Mouse (Mus musculus): ENCODE measurements around the gene Ubxn11.

Gene Ubxn11

DNA sequence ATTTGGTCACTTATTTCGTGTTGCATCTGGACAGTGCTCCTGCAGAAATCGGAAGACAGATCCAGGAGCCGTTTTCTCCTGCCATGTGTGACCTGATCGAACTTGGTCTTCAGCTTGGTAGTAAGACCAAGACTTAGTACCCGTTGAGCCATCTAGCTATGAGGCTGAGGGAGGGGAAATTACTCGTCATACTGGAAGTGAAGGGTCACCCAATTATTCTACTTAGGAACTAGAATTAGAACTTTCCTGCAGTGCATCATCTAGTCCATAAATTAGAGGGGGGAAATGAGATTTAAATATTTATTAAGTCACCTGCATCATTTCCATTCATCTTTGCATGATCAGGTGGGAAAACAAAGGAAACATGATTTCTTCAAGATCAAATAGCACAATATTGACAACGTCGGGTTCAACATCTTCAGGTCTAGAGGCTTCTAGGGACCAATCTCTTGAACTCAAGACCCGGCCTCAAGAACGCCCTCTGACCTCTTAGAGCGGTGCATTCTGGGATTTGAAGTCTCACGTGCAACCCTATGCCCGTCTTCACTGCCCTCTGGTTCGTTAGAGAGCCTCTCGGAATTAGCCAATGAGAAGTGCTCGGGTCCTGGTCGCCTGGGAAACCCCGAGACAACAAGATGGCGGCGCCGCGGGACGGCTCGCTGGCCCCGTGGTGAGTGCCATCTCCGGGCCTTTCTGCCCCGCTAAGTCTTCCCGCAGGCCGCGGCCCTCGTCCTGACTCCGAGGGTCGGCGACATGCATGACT is at the start of gene Ubxn11:
Ubxn11 (plus strand) TSS at position 592 of the 763 bp plus-strand sequence.
- in situ Hi-C loops (cut with MboI, MseI) = no loop called here

DNA sequence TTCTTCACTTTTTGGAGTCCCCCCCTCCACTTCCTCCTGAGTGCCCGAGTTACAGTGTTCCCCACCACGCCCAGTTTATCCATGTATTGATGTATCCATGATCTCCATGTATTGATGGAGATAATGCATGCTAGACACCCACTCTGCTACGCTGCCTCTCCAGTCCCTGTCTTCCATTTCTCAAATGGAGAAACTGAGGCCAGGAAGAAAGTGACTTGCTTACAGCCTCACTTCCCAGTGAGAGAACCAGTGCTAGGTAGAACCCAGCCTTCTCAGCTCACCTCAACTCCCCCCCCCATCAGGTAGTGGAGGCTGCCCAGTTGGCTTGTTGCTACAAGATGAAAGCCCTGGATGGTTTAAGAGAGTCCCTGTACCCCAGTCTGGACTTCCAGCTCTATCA is 48.8 kb upstream of the Ubxn11 start, which contains the start of gene Zfp683:
Zfp683 (plus strand) TSS at position 301 of the 400 bp plus-strand sequence.
- in situ Hi-C loops (cut with MboI, MseI) = no loop called here

DNA sequence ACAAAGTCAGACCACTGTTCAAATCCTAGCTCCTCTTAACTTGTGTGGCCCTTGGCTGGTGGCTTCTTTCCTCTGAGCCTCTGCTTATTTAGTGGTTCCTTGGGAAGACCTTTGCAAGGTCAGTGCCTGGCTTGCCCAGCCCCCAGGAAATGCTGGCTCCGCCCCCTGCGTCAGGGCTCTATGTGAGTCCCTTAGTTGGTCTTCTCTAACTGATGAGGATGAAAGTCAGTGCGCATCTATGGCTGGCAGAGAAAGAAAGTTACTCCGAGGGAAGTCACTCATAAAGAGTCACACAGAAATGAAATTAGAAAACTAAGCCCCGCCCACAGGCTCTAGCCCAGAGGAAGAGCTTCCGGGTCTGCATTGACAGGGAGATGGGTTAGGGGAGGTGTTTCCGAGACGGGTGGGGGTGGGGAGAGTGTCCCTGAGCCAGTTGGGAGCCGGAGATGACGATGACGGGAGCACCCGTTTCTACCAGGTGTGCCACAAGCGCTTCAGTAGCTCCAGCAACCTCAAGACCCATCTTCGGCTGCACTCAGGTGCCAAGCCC is 44.1 kb upstream of the Ubxn11 start:
- in situ Hi-C loops (cut with MboI, MseI) = no loop called here

DNA sequence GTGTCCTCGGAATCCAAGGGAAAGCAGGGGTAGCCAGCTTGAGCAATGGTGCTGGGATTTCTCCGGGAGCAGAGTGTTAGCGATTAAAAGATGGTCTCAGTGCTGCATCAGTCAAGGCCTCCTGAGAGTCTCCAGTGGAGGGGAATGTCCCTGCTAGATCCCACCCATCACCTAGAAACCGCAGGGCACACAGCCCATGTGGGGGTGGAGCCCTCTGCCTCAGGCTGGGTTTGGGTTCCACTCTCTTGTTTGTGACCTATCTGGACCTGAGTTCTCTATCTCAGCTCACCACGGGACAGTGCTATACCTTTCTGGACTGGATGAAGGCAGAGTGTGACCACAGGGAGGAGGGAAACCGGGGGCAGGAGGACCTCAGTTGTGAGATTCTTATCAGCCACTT is 43.5 kb upstream of the Ubxn11 start:
- in situ Hi-C loops (cut with MboI, MseI) = no loop called here

DNA sequence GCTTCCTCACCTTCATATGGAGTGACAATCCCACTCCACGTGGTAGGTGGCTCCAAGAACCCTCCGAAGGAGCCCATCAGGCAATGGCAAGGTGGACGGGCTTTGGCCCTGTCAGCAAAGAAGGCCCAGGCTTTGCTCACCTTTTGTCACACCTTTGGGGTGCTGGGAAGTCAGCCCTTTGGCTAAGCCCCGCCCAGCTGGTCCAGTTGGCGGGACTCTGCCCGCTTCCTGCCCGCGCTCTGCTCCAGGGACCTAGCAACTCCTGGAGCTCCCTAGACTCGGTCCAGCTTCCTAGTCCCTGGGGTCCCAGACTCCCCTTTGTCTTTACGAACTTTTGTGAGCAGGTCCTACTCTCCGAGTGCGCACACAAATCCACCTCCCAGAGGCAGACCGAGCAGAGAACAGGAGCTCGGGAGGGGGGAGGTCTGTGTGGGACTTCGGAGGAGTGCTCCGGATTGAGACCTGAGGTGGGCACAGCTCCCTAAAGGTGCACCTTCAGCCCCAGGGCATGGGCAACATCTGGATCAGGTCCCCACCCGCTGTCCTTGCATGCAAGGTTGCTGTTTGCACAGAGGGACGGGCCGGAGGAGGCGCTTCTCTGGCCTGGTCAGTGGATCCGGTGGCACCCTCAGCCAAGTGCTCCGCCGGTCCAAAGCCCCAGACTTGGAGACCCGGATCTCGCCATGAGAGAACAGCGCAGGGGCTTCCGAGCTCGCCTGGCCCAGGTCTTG is 42.1 kb upstream of the Ubxn11 start, which contains the start of gene Crybg2:
Crybg2 (plus strand) TSS at position 681 of the 731 bp plus-strand sequence.
- in situ Hi-C loops (cut with MboI, MseI) = no loop called here

DNA sequence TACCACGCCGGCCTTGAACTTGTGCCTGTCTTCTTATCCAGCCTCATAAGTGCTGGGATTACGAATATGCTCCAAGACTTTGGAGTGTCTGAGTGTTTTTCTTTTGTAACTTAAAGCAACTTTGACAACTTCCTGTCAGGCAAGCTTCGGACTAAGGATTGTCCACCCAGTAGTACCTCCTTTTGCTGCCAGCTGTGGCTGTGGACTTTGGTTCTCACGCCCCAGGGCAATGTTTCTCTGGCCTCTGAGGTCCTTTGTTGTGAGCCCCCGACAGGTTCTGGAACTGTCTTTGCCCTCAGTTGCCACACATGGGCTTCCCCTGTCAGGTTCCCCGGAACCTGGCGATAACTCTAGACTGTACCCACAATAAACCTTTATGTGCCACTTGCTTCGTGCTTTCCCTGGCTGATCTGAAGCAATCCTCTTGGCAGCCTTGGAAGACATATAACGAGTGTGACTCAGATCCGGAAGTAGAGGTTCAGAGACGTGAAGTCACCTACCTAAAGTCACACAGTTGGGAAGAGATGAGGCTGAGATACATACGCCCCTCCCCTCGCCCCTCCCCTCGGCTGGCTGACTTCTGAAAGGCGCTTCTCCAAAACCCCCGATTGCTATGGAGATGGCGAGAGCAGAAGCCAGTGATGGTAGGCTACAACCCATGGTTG is 41.1 kb upstream of the Ubxn11 start:
- in situ Hi-C loops (cut with MboI, MseI) = no loop called here

DNA sequence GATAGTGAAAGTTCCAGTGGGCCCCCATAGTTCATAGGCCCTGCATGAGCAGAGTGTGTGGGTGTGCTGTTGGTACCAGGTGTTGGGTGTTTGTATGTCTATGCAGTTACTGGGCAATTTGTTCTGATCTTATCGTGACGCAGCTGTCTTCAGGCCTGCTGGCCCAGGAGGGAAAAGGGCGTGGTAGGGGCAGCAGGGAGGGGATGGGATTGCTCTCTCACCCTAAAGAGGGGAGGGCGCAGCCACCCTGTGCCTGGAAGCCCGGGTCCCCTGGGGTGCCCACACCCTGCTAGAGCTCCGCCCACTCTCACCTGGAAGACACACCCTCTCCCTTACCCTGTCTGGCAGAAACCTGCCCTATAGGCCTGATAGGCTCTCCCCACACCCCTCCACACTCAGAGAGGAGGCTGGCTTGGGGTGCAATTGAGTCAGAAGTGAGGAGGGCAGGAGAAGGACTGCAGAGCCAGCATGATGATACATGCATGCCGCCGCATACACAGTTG is 40.4 kb upstream of the Ubxn11 start:
- in situ Hi-C loops (cut with MboI, MseI) = no loop called here

DNA sequence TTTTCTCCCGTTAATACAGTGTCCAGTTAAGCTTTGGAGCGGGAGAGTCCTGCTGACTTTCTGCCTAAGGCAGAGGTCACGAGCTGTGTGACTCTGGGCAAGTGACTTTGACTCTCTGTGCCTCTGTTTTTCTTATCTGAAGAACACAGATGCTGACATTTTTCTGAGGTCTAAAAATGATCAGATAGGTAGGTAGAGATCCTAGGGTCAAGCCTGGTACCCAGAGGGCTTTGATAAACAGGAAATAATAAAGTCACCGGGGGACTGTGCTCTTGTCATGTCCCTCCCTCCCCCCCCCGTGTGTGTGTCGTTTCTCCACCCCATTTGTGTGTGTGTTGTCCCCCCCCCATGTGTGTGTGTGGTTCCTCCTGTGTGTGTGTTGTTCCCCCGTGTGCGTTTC is 39.8 kb upstream of the Ubxn11 start:
- in situ Hi-C loops (cut with MboI, MseI) = no loop called here

DNA sequence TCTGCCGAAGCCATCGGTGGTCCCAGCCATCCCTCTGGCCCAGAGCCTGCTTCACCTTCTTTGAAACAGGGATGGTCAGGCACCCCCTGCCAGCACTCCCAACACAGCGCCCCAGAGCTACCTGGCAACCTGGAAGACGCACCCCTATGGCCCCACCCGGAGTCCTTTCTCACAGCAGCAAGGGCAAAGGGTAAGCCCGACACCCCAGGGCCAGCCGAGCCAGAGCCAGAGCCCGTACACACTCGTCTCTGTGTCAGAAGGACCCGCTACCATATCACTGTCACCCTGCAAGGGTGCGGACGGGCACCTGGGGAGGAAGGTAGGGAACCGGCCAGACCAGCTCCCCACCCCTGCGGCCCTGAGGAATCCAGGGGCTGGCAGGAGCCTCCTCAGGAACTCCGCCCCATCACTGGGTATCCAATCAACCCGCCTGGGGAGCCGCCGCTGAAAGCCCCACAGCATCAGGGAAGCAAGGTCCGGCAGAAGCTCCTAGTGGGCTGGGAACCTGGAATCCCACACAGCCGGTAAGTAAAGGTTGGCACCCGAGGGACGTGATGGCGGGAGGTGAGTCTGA is 36.9 kb upstream of the Ubxn11 start:
- in situ Hi-C loops (cut with MboI, MseI) = no loop called here

DNA sequence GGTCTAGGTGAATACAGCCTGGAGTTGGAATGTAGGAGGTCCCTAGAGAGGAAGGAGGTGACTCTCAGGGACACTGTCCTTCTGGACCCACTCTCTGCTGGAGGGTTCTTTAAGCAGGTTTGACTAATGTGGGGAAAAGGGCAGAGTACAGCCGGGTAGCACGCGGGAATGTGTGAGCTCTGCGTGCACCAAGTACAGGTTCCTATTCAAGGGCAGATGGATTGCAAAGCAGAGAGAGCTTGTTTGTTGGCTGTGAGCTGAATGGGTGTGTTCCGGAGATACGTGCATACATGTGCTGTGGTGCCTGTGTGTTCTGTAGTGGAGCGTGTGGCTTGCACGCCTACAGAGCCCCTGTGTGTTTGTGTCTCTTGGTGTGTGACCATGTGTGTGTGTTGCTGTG is 35.0 kb upstream of the Ubxn11 start:
- in situ Hi-C loops (cut with MboI, MseI) = no loop called here

DNA sequence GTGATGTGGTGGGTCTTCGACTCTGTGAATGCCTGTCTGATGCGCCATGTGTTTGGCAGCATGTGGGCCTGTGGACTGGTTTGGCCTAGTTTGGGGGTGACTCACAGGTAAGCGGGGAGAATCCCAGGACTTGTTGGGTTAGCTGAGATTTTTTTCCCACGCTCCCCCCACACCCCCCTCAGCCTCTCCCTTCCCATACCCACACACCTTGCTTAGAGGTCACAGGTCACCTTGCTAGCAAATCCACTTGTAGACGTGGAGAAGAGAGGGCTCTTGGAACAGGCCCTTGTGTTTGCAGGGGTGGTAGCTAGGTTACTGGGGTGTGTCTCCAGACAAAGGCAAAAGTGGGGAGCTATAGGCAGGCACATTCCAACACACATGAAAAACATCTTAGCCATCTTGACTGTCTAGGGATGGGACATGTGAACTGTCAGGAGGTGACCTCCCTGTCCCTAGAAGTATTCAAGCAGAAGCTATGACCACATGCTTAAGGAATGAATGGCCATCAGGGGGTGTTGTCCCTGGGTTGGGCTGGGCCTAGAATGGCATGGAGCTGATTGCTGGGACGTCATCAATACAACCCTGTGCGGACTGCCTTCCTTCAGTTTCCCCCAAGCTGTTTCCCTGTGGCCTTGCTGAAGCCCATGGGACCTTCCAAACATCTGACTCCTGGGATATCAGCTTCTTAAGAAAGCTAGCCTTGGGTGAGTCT is 34.4 kb upstream of the Ubxn11 start:
- in situ Hi-C loops (cut with MboI, MseI) = no loop called here

DNA sequence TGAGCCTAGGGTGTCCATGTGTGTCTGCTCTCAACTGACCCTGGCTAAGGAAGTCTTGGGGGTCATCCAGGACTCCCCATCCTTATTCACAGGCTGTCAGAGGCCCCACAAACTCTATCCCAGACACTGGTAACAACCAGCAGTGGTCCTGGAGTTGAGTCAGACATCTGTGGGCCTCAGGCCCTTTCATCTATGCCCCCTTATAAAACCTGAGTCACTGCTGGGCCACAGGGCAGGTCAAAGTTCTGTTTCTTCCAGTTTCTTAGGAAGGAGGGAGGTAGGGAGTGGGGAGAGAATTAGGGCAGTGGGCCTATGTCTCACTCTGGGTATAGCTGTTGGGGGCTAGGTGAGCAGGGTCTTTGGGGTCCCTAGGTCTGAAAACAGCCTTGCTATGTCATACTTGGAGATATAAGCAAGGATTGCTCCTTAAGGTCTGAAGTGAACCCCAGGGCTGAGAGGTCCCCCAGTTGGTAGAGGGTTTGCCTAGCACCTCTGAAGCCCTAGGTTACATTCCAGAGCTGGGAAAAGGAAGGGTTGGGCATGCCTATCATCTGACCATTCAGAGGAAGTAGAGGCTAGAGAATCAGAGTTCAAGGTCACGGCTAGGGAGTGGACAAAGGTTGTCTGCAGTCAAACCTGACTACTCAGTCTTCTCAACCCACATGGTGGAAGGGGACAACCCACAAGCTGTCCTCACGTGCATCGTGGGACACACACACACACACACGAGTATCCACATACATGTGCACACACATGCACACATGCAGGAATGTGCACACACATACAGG is 33.4 kb upstream of the Ubxn11 start:
- in situ Hi-C loops (cut with MboI, MseI) = no loop called here

DNA sequence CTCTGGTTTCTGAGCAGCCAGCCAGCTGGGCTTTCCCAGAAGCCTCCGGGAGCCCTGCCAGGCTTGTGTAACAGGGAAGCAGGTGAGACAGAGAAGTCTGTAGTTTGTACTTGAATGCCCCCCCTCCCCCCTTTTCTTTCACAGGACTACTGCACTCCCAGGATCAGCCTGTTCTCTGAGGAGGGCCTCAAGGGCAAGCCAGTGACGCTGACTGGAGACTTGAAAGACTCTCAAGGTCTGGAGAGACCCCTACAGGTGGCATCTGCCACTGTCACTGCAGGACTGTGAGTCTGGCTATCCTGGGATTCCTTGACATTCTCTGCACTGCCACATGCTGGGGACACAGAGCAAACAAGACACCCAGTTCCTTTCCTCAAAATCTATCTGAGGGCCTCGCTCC is 23.7 kb upstream of the Ubxn11 start:
- in situ Hi-C loops (cut with MboI, MseI) = loop anchor here (10.0 kb wide), 1 partner anchor 1584 kb away; no protein-coding TSS in a partner anchor

DNA sequence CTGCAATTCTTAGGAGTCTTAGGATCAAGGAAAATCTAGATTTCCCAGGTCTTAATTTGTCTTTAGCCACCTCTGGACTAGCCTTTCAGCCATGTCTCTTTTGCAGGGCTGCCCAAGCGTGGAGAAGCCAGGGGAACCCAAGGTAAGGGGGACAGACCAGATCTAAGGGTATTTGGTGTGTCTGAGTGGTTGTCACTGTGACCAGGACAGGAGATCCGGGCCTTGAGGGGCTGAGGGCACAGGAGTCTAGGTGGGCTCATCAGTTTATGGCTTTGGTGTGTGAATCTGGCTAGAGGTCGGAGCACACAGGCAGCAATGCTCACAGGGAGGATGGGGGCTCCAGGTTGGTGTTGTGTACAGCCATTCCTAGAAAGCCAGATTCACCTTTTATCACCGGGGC is 21.7 kb upstream of the Ubxn11 start:
- in situ Hi-C loops (cut with MboI, MseI) = no loop called here

DNA sequence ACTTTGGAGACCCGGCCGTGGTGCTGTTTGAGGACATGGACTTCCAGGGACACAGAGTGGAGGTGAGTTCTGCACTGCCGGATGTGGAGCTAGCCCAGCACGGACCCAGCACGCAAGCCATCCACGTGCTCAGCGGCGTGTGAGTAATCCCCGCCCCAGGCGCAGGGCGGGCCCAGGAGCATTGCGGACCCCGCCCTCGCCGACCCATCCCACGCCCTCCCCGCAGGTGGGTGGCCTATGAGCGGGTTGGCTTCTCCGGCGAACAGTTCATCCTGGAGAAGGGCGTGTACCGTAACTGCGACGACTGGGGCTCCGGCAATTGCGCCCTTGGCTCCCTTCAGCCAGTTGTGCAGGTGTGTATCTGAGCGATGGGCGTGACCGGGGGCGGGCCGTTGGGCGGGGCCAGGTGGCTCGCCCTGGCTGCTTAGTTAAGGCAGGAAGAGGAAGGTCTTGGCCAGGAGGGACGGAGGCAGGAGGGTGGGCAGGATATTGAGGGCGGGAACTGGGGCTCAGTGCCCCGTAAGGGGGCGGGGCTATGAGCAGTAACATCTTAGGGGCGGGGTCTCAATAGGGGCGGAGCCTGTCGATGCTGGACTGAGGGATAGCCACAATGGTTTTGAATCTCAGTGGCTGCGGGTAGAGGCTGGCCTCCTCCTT is 20.5 kb upstream of the Ubxn11 start:
- in situ Hi-C loops (cut with MboI, MseI) = no loop called here

DNA sequence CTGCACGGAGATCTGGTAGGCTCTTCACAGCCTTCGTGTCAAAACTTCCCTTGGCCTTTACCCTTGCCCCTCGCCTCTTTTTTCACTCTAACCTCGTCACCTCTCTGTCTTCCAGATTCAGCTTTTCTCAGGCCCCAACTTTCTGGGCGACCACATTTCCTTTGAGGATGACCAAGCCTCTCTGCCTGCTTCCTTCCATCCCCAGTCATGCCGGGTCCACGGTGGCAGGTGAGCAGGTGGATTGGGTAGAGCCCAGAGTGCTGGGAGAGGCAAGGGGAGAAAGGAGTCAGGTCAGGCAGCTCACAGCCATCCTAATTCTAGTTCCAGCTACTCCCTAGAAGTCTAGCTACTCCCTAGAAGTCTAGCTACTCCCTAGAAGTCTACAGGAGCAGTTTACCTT is 19.9 kb upstream of the Ubxn11 start:
- in situ Hi-C loops (cut with MboI, MseI) = no loop called here

DNA sequence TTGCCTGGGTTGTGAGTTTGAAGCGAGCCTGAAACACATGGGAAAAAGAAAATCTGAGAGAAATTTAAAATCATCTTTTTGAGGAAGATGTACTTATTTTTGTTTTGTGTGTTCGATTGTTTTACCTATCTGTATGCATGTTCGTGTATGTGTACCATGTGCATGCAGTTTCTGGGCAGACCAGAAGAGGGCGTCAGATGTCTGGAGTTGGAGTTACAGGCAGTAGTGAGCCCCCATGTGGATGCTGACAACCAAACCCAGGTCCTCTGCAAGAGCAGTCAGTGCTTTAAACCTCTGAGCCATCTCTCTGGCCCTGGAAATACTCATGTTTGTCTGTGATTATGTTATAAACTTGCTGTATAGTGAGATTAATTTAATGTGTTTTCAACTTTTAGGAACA is 17.4 kb upstream of the Ubxn11 start:
- in situ Hi-C loops (cut with MboI, MseI) = no loop called here

DNA sequence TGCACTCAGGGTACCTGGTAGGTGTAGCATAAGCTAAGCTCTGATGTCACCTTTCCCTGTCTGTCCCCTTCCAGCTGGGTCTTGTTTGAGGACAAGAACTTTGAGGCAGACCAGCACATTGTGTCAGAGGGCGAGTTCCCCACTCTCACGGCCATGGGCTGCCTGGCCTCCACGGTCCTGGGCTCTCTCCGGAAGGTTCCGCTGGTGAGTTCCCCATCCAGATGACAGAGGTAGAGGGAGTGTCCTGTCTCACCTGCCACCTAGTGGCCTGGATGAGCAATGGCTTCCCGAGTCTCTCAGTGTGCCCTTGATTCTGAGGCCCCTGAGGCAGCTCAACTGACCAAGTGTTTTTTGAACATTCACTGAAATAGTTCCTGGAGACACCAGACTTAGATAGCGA is 15.0 kb upstream of the Ubxn11 start:
- in situ Hi-C loops (cut with MboI, MseI) = no loop called here

DNA sequence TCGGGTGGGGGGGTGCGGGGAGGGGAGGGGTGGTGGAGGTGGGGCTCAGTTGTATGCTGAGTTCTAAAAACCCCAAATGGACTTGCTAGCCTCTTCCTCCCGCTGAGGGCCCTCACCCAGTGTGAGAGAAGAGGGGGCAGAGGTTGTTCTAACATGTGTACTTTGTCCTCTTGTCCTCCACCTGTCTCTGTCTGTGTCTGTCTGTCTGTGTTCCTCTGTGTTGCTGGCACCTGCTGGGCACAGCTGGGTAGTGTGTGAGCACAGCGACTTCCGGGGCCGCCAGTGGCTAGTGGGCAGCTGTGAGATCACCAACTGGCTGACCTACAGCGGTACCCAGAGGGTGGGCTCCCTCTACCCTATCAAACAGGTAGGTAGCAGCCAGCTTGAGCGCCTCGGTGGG is 13.3 kb upstream of the Ubxn11 start:
- in situ Hi-C loops (cut with MboI, MseI) = no loop called here
